Mouse (Mus musculus): ENCODE results near the gene Tor3a.

GRCm38 (mm10) chr1:156642813-156643212, 31.3 kb downstream of the Tor3a start:
- TF ChIP-seq EP300 (IDR thresholded peaks at IDR 0.05; ENCODE audit: low read depth in 1 of 2, low read length in 2 of 2): no peak
- TF ChIP-seq CTCF (IDR thresholded peaks at IDR 0.05 in 2 of 3, conservative IDR thresholded peaks at IDR 0.05 in 1 of 3; ENCODE audit: control insufficient read depth in 1 of 3, insufficient read depth in 1 of 3, low read depth in 2 of 3, low read length in 3 of 3, poor library complexity in 1 of 3, severe bottlenecking in 1 of 3): no peak
- no peak for TF ChIP-seq TBP (IDR thresholded peaks at IDR 0.05; ENCODE audit: low read depth, low read length)
- TF ChIP-seq JUND (IDR thresholded peaks at IDR 0.05; ENCODE audit: low read depth, low read length): no peak
- TF ChIP-seq MAX (IDR thresholded peaks at IDR 0.05; ENCODE audit: low read length): no peak
- no peak for TF ChIP-seq SMC3 (IDR thresholded peaks at IDR 0.05; ENCODE audit: low read depth, low read length)
- no peak for TF ChIP-seq ETS1 (IDR thresholded peaks at IDR 0.05; ENCODE audit: low read depth, low read length)
- TF ChIP-seq POLR2A (IDR thresholded peaks at IDR 0.05; ENCODE audit: control insufficient read depth in 1 of 2, insufficient read depth in 1 of 2, low read depth in 1 of 2, low read length in 2 of 2, poor library complexity in 1 of 2): no peak
- no peak for TF ChIP-seq MAZ (IDR thresholded peaks at IDR 0.05; ENCODE audit: low read depth, low read length)
- no peak for TF ChIP-seq RCOR1 (IDR thresholded peaks at IDR 0.05; ENCODE audit: low read depth, low read length)
- no peak for TF ChIP-seq SIN3A (IDR thresholded peaks at IDR 0.05; ENCODE audit: low read length)
- TF ChIP-seq GATA1 (IDR thresholded peaks at IDR 0.05; ENCODE audit: low read depth, low read length): 0 out of 2 replicates have a peak, but pooled peaks have one; percentile 33
